Mouse (Mus musculus): ENCODE results near the gene Ism2.

DNA sequence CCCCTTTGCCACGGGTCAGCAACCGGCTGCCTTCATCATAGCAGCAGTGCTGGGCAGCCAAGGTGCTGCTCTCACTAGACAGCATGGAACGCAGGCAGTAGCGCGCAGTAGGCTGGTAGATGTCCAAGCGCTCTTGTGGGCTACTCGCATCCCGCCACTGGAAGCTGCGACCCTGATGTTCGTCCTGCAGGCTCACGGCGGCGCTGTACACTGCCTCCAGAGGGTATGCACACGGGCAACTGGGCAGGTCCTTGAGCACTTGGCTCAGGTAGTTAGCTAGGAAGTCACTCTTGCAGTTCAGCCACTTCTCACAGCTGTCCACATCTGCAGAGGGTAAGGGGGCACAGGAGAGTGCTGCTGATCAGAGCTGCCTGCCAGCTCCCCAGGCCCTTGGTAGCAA, 19.6 kb downstream of the Ism2 start:
- no peak for TF ChIP-seq EP300 (IDR thresholded peaks at IDR 0.05; ENCODE audit: low read depth in 1 of 2, low read length in 2 of 2)
- no peak for TF ChIP-seq MAFK (IDR thresholded peaks at IDR 0.05; ENCODE audit: borderline replicate concordance, low read depth, low read length)
- no peak for TF ChIP-seq POLR2AphosphoS5 (IDR thresholded peaks at IDR 0.05; ENCODE audit: borderline replicate concordance, low read depth, low read length)
- TF ChIP-seq MAX (IDR thresholded peaks at IDR 0.05; ENCODE audit: low read length), result no peak
- no peak for TF ChIP-seq CTCF (IDR thresholded peaks at IDR 0.05 in 2 of 3, conservative IDR thresholded peaks at IDR 0.05 in 1 of 3; ENCODE audit: control insufficient read depth in 1 of 3, insufficient read depth in 1 of 3, low read depth in 2 of 3, low read length in 3 of 3, poor library complexity in 1 of 3, severe bottlenecking in 1 of 3)
- TF ChIP-seq MYC (IDR thresholded peaks at IDR 0.05; ENCODE audit: low read depth, low read length), result no peak
- TF ChIP-seq UBTF (IDR thresholded peaks at IDR 0.05; ENCODE audit: borderline replicate concordance, insufficient read depth, low read depth, low read length), result no peak
- no peak for TF ChIP-seq TCF12 (IDR thresholded peaks at IDR 0.05; ENCODE audit: low read depth, low read length)
- TF ChIP-seq NRF1 (IDR thresholded peaks at IDR 0.05; ENCODE audit: insufficient read depth, low read depth, low read length, poor library complexity, severe bottlenecking), result no peak
- TF ChIP-seq TAL1 (IDR thresholded peaks at IDR 0.05; ENCODE audit: low read length), result no peak
- TF ChIP-seq ETS1 (IDR thresholded peaks at IDR 0.05; ENCODE audit: low read depth, low read length), result no peak
- TF ChIP-seq POLR2A (IDR thresholded peaks at IDR 0.05; ENCODE audit: control insufficient read depth in 1 of 2, insufficient read depth in 1 of 2, low read depth in 1 of 2, low read length in 2 of 2, poor library complexity in 1 of 2), result no peak
- TF ChIP-seq MXI1 (IDR thresholded peaks at IDR 0.05; ENCODE audit: low read depth, low read length), result no peak
- TF ChIP-seq NELFE (IDR thresholded peaks at IDR 0.05; ENCODE audit: low read depth, low read length), result no peak

Measured in MEL (cell line).